In genomic region chr4:117311891-117312290, GRCm38 (mm10) we compare ENCODE assay signal across 15 mouse cellular contexts. TPM values are rescaled to one million over a fixed set of nuclear protein-coding genes. Genes with fewer than 3 reads are reported as not detected.
DNase-seq lines count a peak whose midpoint lies in the region; ATAC-seq and TF ChIP-seq lines count a peak whose summit lies in the region.
"Had no signal": no experiment of that assay in that cellular context is flagged by ENCODE, and none has a peak within 500 bp of the region (broad histone marks: within the 10 kb centered on the region; RNA-seq: fewer than 3 reads in every experiment).

No protein-coding gene starts in this region.

- WGBS in forebrain, embryonic 10.5 days, result 47% methylated on average over 5 of the region's 5 CpGs
- 42% methylated on average over 5 of the region's 5 CpGs for WGBS in forebrain, postnatal 0 days
- 28% methylated on average over 5 of the region's 5 CpGs for WGBS in kidney, embryonic 16.5 days
- 41% methylated on average over 5 of the region's 5 CpGs for WGBS in intestine, embryonic 16.5 days
- WGBS in liver, embryonic 16.5 days (ENCODE audit: insufficient replicate concordance), result 48% methylated on average over 5 of the region's 5 CpGs

- no peak overlapping the region for H3K4me2 ChIP-seq in forebrain, postnatal 0 days (ENCODE audit: low read depth)
- H3K4me2 ChIP-seq in kidney, embryonic 16.5 days (replicated peaks; ENCODE audit: low read depth, low read length), result no peak overlapping the region
- H3K4me2 ChIP-seq in intestine, embryonic 16.5 days (ENCODE audit: low read depth, low read length), result no peak overlapping the region
- peak overlapping the region; percentile 64 for H3K4me2 ChIP-seq in liver, embryonic 16.5 days (ENCODE audit: low read depth, low read length)

- H3K9ac ChIP-seq in forebrain, postnatal 0 days, result no peak overlapping the region
- H3K9ac ChIP-seq in kidney, embryonic 16.5 days (replicated peaks; ENCODE audit: low read length), result no peak overlapping the region
- no peak overlapping the region for H3K9ac ChIP-seq in intestine, embryonic 16.5 days (ENCODE audit: low read depth, low read length)
- peak overlapping the region; percentile 59 for H3K9ac ChIP-seq in liver, embryonic 16.5 days (ENCODE audit: low read depth, low read length)

- peak overlapping the region; percentile 66; the same call in 1 of the 2 replicates for H3K27ac ChIP-seq in forebrain, embryonic 10.5 days
- no peak overlapping the region for H3K27ac ChIP-seq in forebrain, postnatal 0 days (ENCODE audit: low read depth, low read length)
- H3K27ac ChIP-seq in kidney, embryonic 16.5 days (ENCODE audit: low read length), result no peak overlapping the region
- no peak overlapping the region for H3K27ac ChIP-seq in intestine, embryonic 16.5 days (ENCODE audit: low read length)
- H3K27ac ChIP-seq in liver, embryonic 16.5 days (ENCODE audit: low read length), result peak overlapping the region; percentile 97
- H3K27ac ChIP-seq: heart, adult 2 months had no signal

- no peak for ATAC-seq in forebrain, postnatal 0 days
- 0 out of 2 replicates have a peak, but pooled peaks have one; percentile 21 for ATAC-seq in kidney, embryonic 16.5 days (ENCODE audit: low FRiP score, low TSS enrichment)
- ATAC-seq in intestine, embryonic 16.5 days, result peak; percentile 49
- ATAC-seq in liver, embryonic 16.5 days (ENCODE audit: low read depth), result no peak
- ATAC-seq: midbrain, embryonic 16.5 days had no signal

- peaks cover 3% of the 10 kb centered on the region; the same call in 1 of the 2 replicates for H3K9me3 ChIP-seq in forebrain, embryonic 10.5 days
- H3K9me3 ChIP-seq in forebrain, postnatal 0 days (ENCODE audit: low read length), result no peaks in the 10 kb centered on the region
- peaks cover 7% of the 10 kb centered on the region; the same call in 1 of the 2 replicates for H3K9me3 ChIP-seq in kidney, embryonic 16.5 days (ENCODE audit: low read length)
- H3K9me3 ChIP-seq in intestine, embryonic 16.5 days (ENCODE audit: control insufficient read depth, low read length), result no peaks in the 10 kb centered on the region
- H3K9me3 ChIP-seq in liver, embryonic 16.5 days (replicated peaks; ENCODE audit: control insufficient read depth, low read length), result no peaks in the 10 kb centered on the region; the same call in 1 of the 2 replicates

- TF ChIP-seq CTCF in forebrain, postnatal 0 days (IDR thresholded peaks at IDR 0.05; ENCODE audit: low read depth), result no peak

- no peak for DNase-seq in forebrain, embryonic 10.5 days (ENCODE audit: extremely low spot score, low spot score)
- no peak for DNase-seq in forebrain, postnatal 0 days
- no peak for DNase-seq in kidney, adult 8-10 months
- DNase-seq in testis, postnatal 14 days (ENCODE audit: low spot score), result no peak
- no peak for DNase-seq in layer of hippocampus, adult 9-11 months
- DNase-seq: adrenal gland, postnatal 25 days; heart, adult 2 months; left cerebral cortex, postnatal 4 days; lung, postnatal 14 days; right cerebral cortex, postnatal 25 days; thymus, postnatal 36 days had no signal

- peaks cover 93% of the 10 kb centered on the region for H3K27me3 ChIP-seq in forebrain, embryonic 10.5 days (ENCODE audit: poor library complexity, severe bottlenecking)
- H3K27me3 ChIP-seq in forebrain, postnatal 0 days (ENCODE audit: insufficient read depth, low read length), result peaks cover 13% of the 10 kb centered on the region; the same call in 1 of the 2 replicates
- peaks cover 76% of the 10 kb centered on the region for H3K27me3 ChIP-seq in kidney, embryonic 16.5 days (ENCODE audit: insufficient read depth, low read length)
- H3K27me3 ChIP-seq in intestine, embryonic 16.5 days (replicated peaks; ENCODE audit: control insufficient read depth, insufficient read depth, low read length), result peaks cover 28% of the 10 kb centered on the region
- H3K27me3 ChIP-seq in liver, embryonic 16.5 days (ENCODE audit: control insufficient read depth, insufficient read depth, low read depth, low read length), result peaks cover 13% of the 10 kb centered on the region

- H3K4me3 ChIP-seq in forebrain, embryonic 10.5 days, result no peak overlapping the region
- no peak overlapping the region for H3K4me3 ChIP-seq in forebrain, postnatal 0 days (ENCODE audit: low read depth, low read length)
- no peak overlapping the region for H3K4me3 ChIP-seq in kidney, embryonic 16.5 days (ENCODE audit: low read length)
- H3K4me3 ChIP-seq in intestine, embryonic 16.5 days (ENCODE audit: low read length), result no peak overlapping the region
- H3K4me3 ChIP-seq in liver, embryonic 16.5 days (ENCODE audit: low read depth, low read length), result peak overlapping the region; percentile 61
- H3K4me3 ChIP-seq: heart, adult 2 months had no signal

- H3K4me1 ChIP-seq in forebrain, embryonic 10.5 days, result peaks cover 33% of the 10 kb centered on the region
- no peaks in the 10 kb centered on the region for H3K4me1 ChIP-seq in forebrain, postnatal 0 days (ENCODE audit: insufficient read depth)
- peaks cover 19% of the 10 kb centered on the region for H3K4me1 ChIP-seq in kidney, embryonic 16.5 days (ENCODE audit: insufficient read depth, low read length)
- H3K4me1 ChIP-seq in intestine, embryonic 16.5 days (ENCODE audit: control insufficient read depth, insufficient read depth, low read length), result peaks cover 9% of the 10 kb centered on the region
- H3K4me1 ChIP-seq in liver, embryonic 16.5 days (ENCODE audit: control insufficient read depth, low read depth, low read length), result peaks cover 30% of the 10 kb centered on the region

- no peaks in the 10 kb centered on the region for H3K36me3 ChIP-seq in forebrain, embryonic 10.5 days (replicated peaks)
- no peaks in the 10 kb centered on the region for H3K36me3 ChIP-seq in forebrain, postnatal 0 days (ENCODE audit: insufficient read depth)
- no peaks in the 10 kb centered on the region for H3K36me3 ChIP-seq in kidney, embryonic 16.5 days (ENCODE audit: insufficient read depth, low read length)
- no peaks in the 10 kb centered on the region for H3K36me3 ChIP-seq in intestine, embryonic 16.5 days (ENCODE audit: control insufficient read depth, insufficient read depth, low read length)
- H3K36me3 ChIP-seq in liver, embryonic 16.5 days (ENCODE audit: control insufficient read depth, insufficient read depth), result no peaks in the 10 kb centered on the region

RNA-seq across cellular contexts. Expression of gene Armh1, which starts 60.0 kb away (rescaled TPM):
- polyA plus RNA-seq in forebrain, embryonic 10.5 days (2016; fragmentation: Nextera tagmentation; extraction: Ambion mirVana), result 0.15 and 0.53 TPM in 2 replicates
- total RNA-seq in forebrain, postnatal 0 days (2014; rRNA removed), result 1.5 and 1.8 TPM in 2 replicates
- 2.0 and 2.5 TPM in 2 replicates for polyA plus RNA-seq in forebrain, postnatal 0 days (2015; fragmentation: Nextera tagmentation; extraction: Ambion mirVana)
- 0.23 and 0.39 TPM in 2 replicates for polyA plus RNA-seq in kidney, embryonic 16.5 days (2015; fragmentation: Nextera tagmentation; extraction: Ambion mirVana)
- 0.40 and 0.47 TPM in 2 replicates for polyA plus RNA-seq in intestine, embryonic 16.5 days (2015; fragmentation: Nextera tagmentation; extraction: Ambion mirVana)
- polyA plus RNA-seq in liver, embryonic 16.5 days (2015; fragmentation: Nextera tagmentation; extraction: Ambion mirVana), result 0.09 TPM in 1 of 2 replicates, not detected in the other
- total RNA-seq: heart, adult 2 months had no signal

Comparison
In these comparisons a context has a peak if more than half of its experiments do, and no peak if none do; other contexts are left out.
1. H3K27ac ChIP-seq: peak in forebrain, embryonic 10.5 days (single experiment) and liver, embryonic 16.5 days (single experiment); none in forebrain, postnatal 0 days (single experiment), kidney, embryonic 16.5 days (single experiment) and intestine, embryonic 16.5 days (single experiment).
2. ATAC-seq: peak in kidney, embryonic 16.5 days (single experiment) and intestine, embryonic 16.5 days (single experiment); none in forebrain, postnatal 0 days (single experiment) and liver, embryonic 16.5 days (single experiment).